ENCODE assay signal across 12 mouse cellular contexts in the genomic region with DNA sequence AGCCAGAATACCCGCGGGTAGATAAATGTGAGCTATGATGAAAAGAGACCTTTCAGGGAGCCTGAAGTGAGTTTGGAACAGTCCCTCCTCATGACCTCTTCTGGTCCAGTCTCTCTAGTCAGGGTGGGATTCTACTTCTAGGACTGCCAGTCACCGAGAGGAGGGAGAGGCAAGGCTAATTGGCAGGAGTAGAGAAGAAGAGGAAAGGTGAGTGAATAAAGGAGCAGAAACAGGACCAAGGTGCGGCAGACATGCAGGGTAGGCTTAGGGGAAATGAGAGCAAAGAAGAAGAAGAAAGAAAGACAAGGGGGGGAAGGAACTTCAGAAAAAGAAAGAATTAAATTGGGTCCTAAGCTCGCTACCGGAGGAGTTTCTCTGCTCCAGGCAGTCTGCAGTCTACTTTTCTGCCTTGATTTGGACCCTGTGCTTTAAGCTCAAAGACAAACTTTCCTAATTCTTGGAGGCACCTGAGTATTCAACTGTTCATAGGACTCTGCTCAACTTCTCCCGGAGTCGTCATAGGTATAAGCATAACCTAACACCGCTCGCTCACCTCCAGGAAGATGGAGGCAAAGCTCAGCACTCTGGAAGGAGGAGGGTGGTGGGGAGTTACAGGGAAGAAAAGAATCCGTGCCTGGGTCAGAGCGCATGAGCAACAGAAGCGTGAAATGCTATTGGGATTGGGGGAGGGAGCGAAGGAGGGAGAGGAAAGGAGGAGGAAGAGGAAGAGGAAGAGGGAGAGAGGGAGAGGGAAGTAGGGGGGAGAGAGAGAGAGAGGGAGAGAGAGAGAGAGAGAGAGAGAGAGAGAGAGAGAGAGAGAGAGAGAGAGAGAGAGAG. TPM values are rescaled to one million over a fixed set of nuclear protein-coding genes. Genes with fewer than 3 reads are reported as not detected.
DNase-seq lines count a peak whose midpoint lies in the region; ATAC-seq and TF ChIP-seq lines count a peak whose summit lies in the region.
"Had no signal": no experiment of that assay in that cellular context is flagged by ENCODE, and none has a peak within 500 bp of the region (broad histone marks: within the 10 kb centered on the region; RNA-seq: fewer than 3 reads in every experiment).

No protein-coding gene starts in this region.

- peak overlapping the region; percentile 48 for H3K4me2 ChIP-seq in forebrain, embryonic 16.5 days (ENCODE audit: low read length)
- H3K4me2 ChIP-seq in midbrain, embryonic 14.5 days (ENCODE audit: low read length) = peak overlapping the region; percentile 59

- 0 out of 2 replicates have a peak, but pooled peaks have one; percentile 29 for ATAC-seq in forebrain, embryonic 16.5 days
- ATAC-seq in midbrain, embryonic 14.5 days (ENCODE audit: low FRiP score, low TSS enrichment) = peak; percentile 22
- ATAC-seq in megakaryocyte, adult 5-6 weeks (ENCODE audit: poor library complexity, severe bottlenecking) = no peak

- peaks cover 63% of the 10 kb centered on the region for H3K27me3 ChIP-seq in forebrain, embryonic 16.5 days (replicated peaks; ENCODE audit: control insufficient read depth, insufficient read depth, low read length)
- peaks cover 78% of the 10 kb centered on the region for H3K27me3 ChIP-seq in midbrain, embryonic 14.5 days (ENCODE audit: control insufficient read depth, insufficient read depth, low read length)

- no peaks in the 10 kb centered on the region for H3K36me3 ChIP-seq in forebrain, embryonic 16.5 days (ENCODE audit: control insufficient read depth, insufficient read depth)
- no peaks in the 10 kb centered on the region for H3K36me3 ChIP-seq in midbrain, embryonic 14.5 days (ENCODE audit: control insufficient read depth, insufficient read depth, low read length)

- H3K4me1 ChIP-seq in forebrain, embryonic 16.5 days (replicated peaks; ENCODE audit: control insufficient read depth, insufficient read depth, low read length) = peaks cover 15% of the 10 kb centered on the region
- H3K4me1 ChIP-seq in midbrain, embryonic 14.5 days (ENCODE audit: control insufficient read depth, insufficient read depth, low read length) = 0 out of 2 replicates have a peak, but pooled peaks cover 6% of the 10 kb centered on the region

- DNase-seq in brain, embryonic 14.5 days (ENCODE audit: low read depth) = peak; percentile 83
- DNase-seq in cerebellum, adult 9-10 months = peak; percentile 78
- DNase-seq in midbrain, embryonic 14.5 days = no peak
- DNase-seq in lung, postnatal 14 days = no peak
- DNase-seq in left cerebral cortex, adult 18-20 months (ENCODE audit: low spot score in 2 of 2) = no peak
- DNase-seq in gastrocnemius, postnatal 4 days (ENCODE audit: low spot score in 2 of 2) = no peak

- 0 out of 2 replicates have a peak overlapping the region, but pooled peaks have one; percentile 15 for H3K9ac ChIP-seq in forebrain, embryonic 16.5 days (replicated peaks; ENCODE audit: low read depth, low read length)
- H3K9ac ChIP-seq in midbrain, embryonic 14.5 days (replicated peaks; ENCODE audit: low read length) = 0 out of 2 replicates have a peak overlapping the region, but pooled peaks have one; percentile 12

- peak overlapping the region; percentile 44; the same call in 1 of the 2 replicates for H3K27ac ChIP-seq in forebrain, embryonic 16.5 days (ENCODE audit: low read length)
- H3K27ac ChIP-seq in midbrain, embryonic 14.5 days (replicated peaks; ENCODE audit: low read depth, low read length) = peak overlapping the region; percentile 84

- no peaks in the 10 kb centered on the region for H3K9me3 ChIP-seq in forebrain, embryonic 16.5 days (ENCODE audit: control insufficient read depth, low read length)
- no peaks in the 10 kb centered on the region for H3K9me3 ChIP-seq in midbrain, embryonic 14.5 days (ENCODE audit: control insufficient read depth, low read length)

- no peak for TF ChIP-seq POLR2A in brain, embryonic 14.5 days (IDR thresholded peaks at IDR 0.05; ENCODE audit: borderline replicate concordance, extremely low read depth, insufficient read depth, insufficient read length, poor library complexity, severe bottlenecking)

- 7% methylated on average over 14 of the region's 14 CpGs for WGBS in forebrain, embryonic 16.5 days
- 4% methylated on average over 14 of the region's 14 CpGs for WGBS in midbrain, embryonic 14.5 days

- H3K4me3 ChIP-seq in forebrain, embryonic 16.5 days (replicated peaks; ENCODE audit: low read length) = peak overlapping the region; percentile 26
- H3K4me3 ChIP-seq in midbrain, embryonic 14.5 days (replicated peaks; ENCODE audit: low read depth, low read length) = peak overlapping the region; percentile 45

- TF ChIP-seq CTCF in brain, embryonic 14.5 days (IDR thresholded peaks at IDR 0.05; ENCODE audit: borderline replicate concordance, extremely low read depth, insufficient read depth, insufficient read length) = no peak

RNA-seq across cellular contexts. Expression of a gene that starts 11.6 kb away (rescaled TPM):
- polyA plus RNA-seq in brain, embryonic 14.5 days (2012; rRNA removed) = 576 and 642 TPM in 2 replicates
- 4.5 and 8.0 TPM in 2 replicates for polyA plus RNA-seq in forebrain, embryonic 16.5 days (2015; fragmentation: Nextera tagmentation; extraction: Ambion mirVana)
- 17.8 and 18.5 TPM in 2 replicates for polyA plus RNA-seq in midbrain, embryonic 14.5 days (2014; fragmentation: Nextera tagmentation; extraction: Ambion mirVana)
- not detected in 2 replicates for total RNA-seq in megakaryocyte, adult 5-6 weeks (2015)
- total RNA-seq in megakaryocyte, adult 5-6 weeks (2017) = not detected in 2 replicates
- total RNA-seq in left cerebral cortex, adult 18-20 months (2021) = 10 to 100 TPM; 10.7 to 14.3 TPM
- total RNA-seq in gastrocnemius, postnatal 4 days (2021) = 1 to 10 TPM; 2.2 to 2.4 TPM
- polyA plus RNA-seq: heart, postnatal 0 days; kidney, embryonic 16.5 days; lung, embryonic 16.5 days; thymus, postnatal 0 days had no signal

RNA-seq across cellular contexts. Expression of a gene that starts 15.0 kb away (rescaled TPM):
- polyA plus RNA-seq in brain, embryonic 14.5 days (2012; rRNA removed) = 89.6 and 91.1 TPM in 2 replicates
- polyA plus RNA-seq in forebrain, embryonic 16.5 days (2015; fragmentation: Nextera tagmentation; extraction: Ambion mirVana) = 28.3 and 47.6 TPM in 2 replicates
- polyA plus RNA-seq in midbrain, embryonic 14.5 days (2014; fragmentation: Nextera tagmentation; extraction: Ambion mirVana) = 32.4 and 49.1 TPM in 2 replicates
- total RNA-seq in megakaryocyte, adult 5-6 weeks (2015) = not detected in 2 replicates
- not detected in 2 replicates for total RNA-seq in megakaryocyte, adult 5-6 weeks (2017)
- 1 to 10 TPM; 3.5 to 4.4 TPM for total RNA-seq in left cerebral cortex, adult 18-20 months (2021)
- under 1 TPM; 0.73 to 0.78 TPM for total RNA-seq in gastrocnemius, postnatal 4 days (2021)
- polyA plus RNA-seq: heart, postnatal 0 days; kidney, embryonic 16.5 days; lung, embryonic 16.5 days; thymus, postnatal 0 days had no signal

Comparison
In these comparisons a context has a peak if more than half of its experiments do, and no peak if none do; other contexts are left out.
1. DNase-seq: peak in brain, embryonic 14.5 days (single experiment) and cerebellum, adult 9-10 months (single experiment); none in midbrain, embryonic 14.5 days (single experiment), lung, postnatal 14 days (single experiment), left cerebral cortex, adult 18-20 months (0 of 2) and gastrocnemius, postnatal 4 days (0 of 2).